Mouse (Mus musculus): ENCODE measurements around the gene Ccr7.

Ccr7 gene

GRCm38 (mm10) chr11:99136961-99137360 lies 17.9 kb downstream of the Ccr7 start:
- DNase-seq, result no peak

- DNase-seq, result no peak
Observed at GRCm38 (mm10) chr11:99136361-99136760, 18.5 kb downstream of the Ccr7 start.

GRCm38 (mm10) chr11:99135047-99135440 lies 19.8 kb downstream of the Ccr7 start:
- no peak for DNase-seq

GRCm38 (mm10) chr11:99134266-99135046 lies 20.4 kb downstream of the Ccr7 start:
- no peak for DNase-seq

GRCm38 (mm10) chr11:99133285-99133897 lies 21.5 kb downstream of the Ccr7 start:
- no peak for DNase-seq

- no peak for DNase-seq
Observed at GRCm38 (mm10) chr11:99132091-99132730, 22.7 kb downstream of the Ccr7 start.

GRCm38 (mm10) chr11:99131463-99131840 lies 23.4 kb downstream of the Ccr7 start:
- no peak for DNase-seq

GRCm38 (mm10) chr11:99130736-99131462 lies 24.0 kb downstream of the Ccr7 start:
- no peak for DNase-seq

GRCm38 (mm10) chr11:99129287-99129686 lies 25.6 kb downstream of the Ccr7 start:
- DNase-seq, result no peak

- DNase-seq, result no peak
Observed at GRCm38 (mm10) chr11:99127785-99128682, 26.8 kb downstream of the Ccr7 start.

- no peak for DNase-seq
Observed at GRCm38 (mm10) chr11:99126482-99127253, 28.2 kb downstream of the Ccr7 start.

GRCm38 (mm10) chr11:99124635-99125029 lies 30.2 kb downstream of the Ccr7 start:
- DNase-seq, result no peak

- DNase-seq, result no peak
Observed at GRCm38 (mm10) chr11:99123977-99124634, 30.8 kb downstream of the Ccr7 start.

- no peak for DNase-seq
Observed at GRCm38 (mm10) chr11:99122703-99123102, 32.2 kb downstream of the Ccr7 start.

- DNase-seq, result peak; percentile 63
Observed at GRCm38 (mm10) chr11:99121218-99121631, 33.7 kb downstream of the Ccr7 start.

- no peak for DNase-seq
Observed at GRCm38 (mm10) chr11:99120524-99121217, 34.2 kb downstream of the Ccr7 start.

- no peak for DNase-seq
Observed at GRCm38 (mm10) chr11:99118963-99119362, 35.9 kb downstream of the Ccr7 start.

GRCm38 (mm10) chr11:99118420-99118819 lies 36.5 kb downstream of the Ccr7 start:
- DNase-seq, result no peak

GRCm38 (mm10) chr11:99117907-99118306 lies 37.0 kb downstream of the Ccr7 start:
- DNase-seq, result no peak

GRCm38 (mm10) chr11:99115940-99116339 lies 38.9 kb downstream of the Ccr7 start:
- DNase-seq, result no peak
